ENCODE assay signal across 13 mouse cellular contexts in genomic region chr6:73377884-73378283, GRCm38 (mm10).
DNase-seq lines count a peak whose midpoint lies in the region; ATAC-seq lines count a peak whose summit lies in the region.
"Had no signal": no experiment of that assay in that cellular context is flagged by ENCODE, and none has a peak within 500 bp of the region (broad histone marks: within the 10 kb centered on the region; RNA-seq: fewer than 3 reads in every experiment).

No protein-coding gene starts in this region.

- intact Hi-C loops in left cerebral cortex, postnatal 25 days (cut with DNase I), result no loop called here
- intact Hi-C loops in left cerebral cortex, postnatal 4 days (cut with DNase I), result no loop called here

- peak; percentile 85 for ATAC-seq in frontal cortex, adult (ENCODE audit: low TSS enrichment)
- ATAC-seq: forebrain, embryonic 13.5 days; forebrain, postnatal 0 days had no signal

- DNase-seq in frontal cortex, postnatal 25 days (ENCODE audit: low spot score in 2 of 2), result no peak
- peak; percentile 23 to 74 for DNase-seq in left cerebral cortex, postnatal 25 days (ENCODE audit: low spot score in 2 of 2)
- DNase-seq in left cerebral cortex, postnatal 4 days, result no peak
- DNase-seq in right cerebral cortex, adult 2 months (ENCODE audit: low spot score in 2 of 2), result peak; percentile 38 to 59
- no peak for DNase-seq in right cerebral cortex, postnatal 4 days
- DNase-seq in kidney, adult 11 months, result no peak
- DNase-seq: adrenal gland, postnatal 14 days; cerebellum, adult 11-12 months; cerebellum, adult 9-11 months; forebrain, postnatal 0 days; gastrocnemius, postnatal 10 days had no signal

Comparison
In these comparisons a context has a peak if more than half of its experiments do, and no peak if none do; other contexts are left out.
1. DNase-seq: peak in left cerebral cortex, postnatal 25 days (2 of 2) and right cerebral cortex, adult 2 months (2 of 2); none in frontal cortex, postnatal 25 days (0 of 2), left cerebral cortex, postnatal 4 days (single experiment), right cerebral cortex, postnatal 4 days (single experiment) and kidney, adult 11 months (single experiment).